ENCODE assay signal across 11 mouse cellular contexts in genomic region chr17:24416051-24416652, GRCm38 (mm10). TPM values are rescaled to one million over a fixed set of nuclear protein-coding genes. Genes with fewer than 3 reads are reported as not detected.
DNase-seq lines count a peak whose midpoint lies in the region; ATAC-seq lines count a peak whose summit lies in the region.
"Had no signal": no experiment of that assay in that cellular context is flagged by ENCODE, and none has a peak within 500 bp of the region (broad histone marks: within the 10 kb centered on the region; RNA-seq: fewer than 3 reads in every experiment).

No protein-coding gene starts in this region.

- peak overlapping the region; percentile 96 for H3K4me3 ChIP-seq in megakaryocyte, embryonic 14.5 days (replicated peaks)
- H3K4me3 ChIP-seq in forebrain, embryonic 11.5 days (ENCODE audit: low read depth, low read length), result peak overlapping the region; percentile 88; the same call in 1 of the 2 replicates
- peak overlapping the region; percentile 64 for H3K4me3 ChIP-seq in limb, embryonic 15.5 days
- H3K4me3 ChIP-seq in stomach, embryonic 16.5 days (replicated peaks; ENCODE audit: low read length), result peak overlapping the region; percentile 95

- ATAC-seq in megakaryocyte, adult 5-6 weeks (ENCODE audit: poor library complexity, severe bottlenecking), result no peak
- ATAC-seq in forebrain, embryonic 11.5 days (replicated peaks; ENCODE audit: low FRiP score), result no peak
- ATAC-seq in limb, embryonic 15.5 days (ENCODE audit: insufficient number of reproducible peaks, low FRiP score, low TSS enrichment, low read depth), result no peak
- ATAC-seq in stomach, embryonic 16.5 days (ENCODE audit: insufficient read depth, low FRiP score), result no peak

- H3K4me2 ChIP-seq in forebrain, embryonic 11.5 days (ENCODE audit: low read depth, low read length, severe bottlenecking), result peak overlapping the region; percentile 92
- H3K4me2 ChIP-seq in limb, embryonic 15.5 days, result peak overlapping the region; percentile 75
- peak overlapping the region; percentile 88 for H3K4me2 ChIP-seq in stomach, embryonic 16.5 days (ENCODE audit: low read depth, low read length)

- no peak overlapping the region; the same call in 1 of the 2 replicates for H3K9ac ChIP-seq in forebrain, embryonic 11.5 days (ENCODE audit: low read length)
- peak overlapping the region; percentile 7; the same call in 1 of the 2 replicates for H3K9ac ChIP-seq in limb, embryonic 15.5 days
- peak overlapping the region; percentile 95 for H3K9ac ChIP-seq in stomach, embryonic 16.5 days (ENCODE audit: low read length)

- intact Hi-C loops in left cerebral cortex, postnatal 36 days (cut with DNase I), result loop anchor here (10.0 kb wide), 1 partner anchor 251 kb away; the partner anchor contains the start of genes Amdhd2 and Atp6v0c

- H3K9me3 ChIP-seq in megakaryocyte, embryonic 14.5 days, result no peaks in the 10 kb centered on the region
- no peaks in the 10 kb centered on the region for H3K9me3 ChIP-seq in forebrain, embryonic 11.5 days (ENCODE audit: control insufficient read depth, low read length)
- H3K9me3 ChIP-seq in limb, embryonic 15.5 days, result no peaks in the 10 kb centered on the region
- H3K9me3 ChIP-seq in stomach, embryonic 16.5 days (replicated peaks; ENCODE audit: control insufficient read depth, low read length), result no peaks in the 10 kb centered on the region

- H3K27me3 ChIP-seq in megakaryocyte, embryonic 14.5 days (replicated peaks), result no peaks in the 10 kb centered on the region
- H3K27me3 ChIP-seq in forebrain, embryonic 11.5 days (ENCODE audit: control insufficient read depth, insufficient read depth, low read length), result no peaks in the 10 kb centered on the region
- no peaks in the 10 kb centered on the region for H3K27me3 ChIP-seq in limb, embryonic 15.5 days
- H3K27me3 ChIP-seq in stomach, embryonic 16.5 days (ENCODE audit: control insufficient read depth, insufficient read depth, low read length), result no peaks in the 10 kb centered on the region

- peaks cover 51% of the 10 kb centered on the region for H3K4me1 ChIP-seq in megakaryocyte, embryonic 14.5 days
- H3K4me1 ChIP-seq in forebrain, embryonic 11.5 days (replicated peaks; ENCODE audit: control insufficient read depth, insufficient read depth, low read length), result peaks cover 2% of the 10 kb centered on the region; the same call in 1 of the 2 replicates
- H3K4me1 ChIP-seq in limb, embryonic 15.5 days, result peaks cover 28% of the 10 kb centered on the region
- peaks cover 12% of the 10 kb centered on the region for H3K4me1 ChIP-seq in stomach, embryonic 16.5 days (ENCODE audit: control insufficient read depth, insufficient read depth, low read length)

- no peak overlapping the region for H3K27ac ChIP-seq in forebrain, embryonic 11.5 days (ENCODE audit: low read depth, low read length)
- H3K27ac ChIP-seq in limb, embryonic 15.5 days, result no peak overlapping the region
- no peak overlapping the region for H3K27ac ChIP-seq in stomach, embryonic 16.5 days (ENCODE audit: low read length)

- WGBS in forebrain, embryonic 11.5 days, result 89% methylated on average over 3 of the region's 3 CpGs
- WGBS in limb, embryonic 15.5 days, result 81% methylated on average over 3 of the region's 3 CpGs
- WGBS in stomach, embryonic 16.5 days, result 81% methylated on average over 3 of the region's 3 CpGs

- peaks cover 62% of the 10 kb centered on the region for H3K36me3 ChIP-seq in megakaryocyte, embryonic 14.5 days (replicated peaks; ENCODE audit: low read length)
- H3K36me3 ChIP-seq in forebrain, embryonic 11.5 days (ENCODE audit: control insufficient read depth, insufficient read depth, low read length), result peaks cover 19% of the 10 kb centered on the region
- H3K36me3 ChIP-seq in limb, embryonic 15.5 days, result peaks cover 60% of the 10 kb centered on the region
- H3K36me3 ChIP-seq in stomach, embryonic 16.5 days (ENCODE audit: control insufficient read depth, insufficient read depth, low read length), result peaks cover 20% of the 10 kb centered on the region; the same call in 1 of the 2 replicates

- no peak for DNase-seq in forebrain, embryonic 11.5 days (ENCODE audit: low spot score)
- no peak for DNase-seq in left cerebral cortex, postnatal 36 days (ENCODE audit: low spot score in 2 of 2)
- no peak for DNase-seq in testis, postnatal 14 days (ENCODE audit: low spot score)
- DNase-seq in gastrocnemius, postnatal 25 days, result no peak
- DNase-seq: adrenal gland, postnatal 14 days; retina, postnatal 1 day had no signal

RNA-seq across cellular contexts. Expression of gene Rnps1, which starts 1.8 kb away (rescaled TPM):
- 183 and 234 TPM in 2 replicates for polyA plus RNA-seq in megakaryocyte, embryonic 14.5 days (2012; ENCODE audit: insufficient read depth, low replicate concordance)
- 93.0 and 102 TPM in 2 replicates for total RNA-seq in megakaryocyte, adult 5-6 weeks (2015)
- 115 and 125 TPM in 2 replicates for total RNA-seq in megakaryocyte, adult 5-6 weeks (2017)
- 441 and 443 TPM in 2 replicates for polyA plus RNA-seq in forebrain, embryonic 11.5 days (2014; fragmentation: Nextera tagmentation; extraction: Ambion mirVana)
- polyA plus RNA-seq in limb, embryonic 15.5 days (2015; fragmentation: Nextera tagmentation; extraction: Ambion mirVana), result 244 and 255 TPM in 2 replicates
- polyA plus RNA-seq in stomach, embryonic 16.5 days (2015; fragmentation: Nextera tagmentation; extraction: Ambion mirVana), result 216 and 217 TPM in 2 replicates
- 100 to 1,000 TPM; 125 to 132 TPM for total RNA-seq in left cerebral cortex, postnatal 36 days (2021)
- total RNA-seq in gastrocnemius, postnatal 25 days (2021), result 10 to 100 TPM; 47.3 to 50.6 TPM

RNA-seq across cellular contexts. Expression of gene Eci1, which starts 10.3 kb away (rescaled TPM):
- polyA plus RNA-seq in megakaryocyte, embryonic 14.5 days (2012; ENCODE audit: insufficient read depth, low replicate concordance), result 11.7 and 67.7 TPM in 2 replicates
- total RNA-seq in megakaryocyte, adult 5-6 weeks (2015), result 26.0 and 30.6 TPM in 2 replicates
- 10.2 and 19.1 TPM in 2 replicates for total RNA-seq in megakaryocyte, adult 5-6 weeks (2017)
- 59.7 and 68.7 TPM in 2 replicates for polyA plus RNA-seq in forebrain, embryonic 11.5 days (2014; fragmentation: Nextera tagmentation; extraction: Ambion mirVana)
- polyA plus RNA-seq in limb, embryonic 15.5 days (2015; fragmentation: Nextera tagmentation; extraction: Ambion mirVana), result 68.2 and 69.0 TPM in 2 replicates
- 153 and 166 TPM in 2 replicates for polyA plus RNA-seq in stomach, embryonic 16.5 days (2015; fragmentation: Nextera tagmentation; extraction: Ambion mirVana)
- 10 to 100 TPM; 26.7 to 30.3 TPM for total RNA-seq in left cerebral cortex, postnatal 36 days (2021)
- total RNA-seq in gastrocnemius, postnatal 25 days (2021), result 100 to 1,000 TPM; 134 to 161 TPM

RNA-seq across cellular contexts. Expression of gene Dnase1l2, which starts 26.8 kb away (rescaled TPM):
- polyA plus RNA-seq in megakaryocyte, embryonic 14.5 days (2012; ENCODE audit: insufficient read depth, low replicate concordance), result not detected in 2 replicates
- total RNA-seq in megakaryocyte, adult 5-6 weeks (2015), result 2.6 and 4.7 TPM in 2 replicates
- 1.4 and 1.7 TPM in 2 replicates for total RNA-seq in megakaryocyte, adult 5-6 weeks (2017)
- 2.7 and 3.3 TPM in 2 replicates for polyA plus RNA-seq in forebrain, embryonic 11.5 days (2014; fragmentation: Nextera tagmentation; extraction: Ambion mirVana)
- 13.3 and 16.6 TPM in 2 replicates for polyA plus RNA-seq in limb, embryonic 15.5 days (2015; fragmentation: Nextera tagmentation; extraction: Ambion mirVana)
- 9.2 and 19.9 TPM in 2 replicates for polyA plus RNA-seq in stomach, embryonic 16.5 days (2015; fragmentation: Nextera tagmentation; extraction: Ambion mirVana)
- 1 to 10 TPM; 3.2 to 7.2 TPM for total RNA-seq in left cerebral cortex, postnatal 36 days (2021)
- 1 to 10 TPM; 1.0 to 1.5 TPM for total RNA-seq in gastrocnemius, postnatal 25 days (2021)
- total RNA-seq: hematopoietic stem cell, adult 5-6 weeks had no signal

RNA-seq across cellular contexts. Expression of gene E4f1, which starts 54.0 kb away (rescaled TPM):
- 9.7 and 18.7 TPM in 2 replicates for polyA plus RNA-seq in megakaryocyte, embryonic 14.5 days (2012; ENCODE audit: insufficient read depth, low replicate concordance)
- 20.7 and 27.5 TPM in 2 replicates for total RNA-seq in megakaryocyte, adult 5-6 weeks (2015)
- 14.2 and 14.5 TPM in 2 replicates for total RNA-seq in megakaryocyte, adult 5-6 weeks (2017)
- 28.8 and 31.4 TPM in 2 replicates for polyA plus RNA-seq in forebrain, embryonic 11.5 days (2014; fragmentation: Nextera tagmentation; extraction: Ambion mirVana)
- 36.3 and 37.5 TPM in 2 replicates for polyA plus RNA-seq in limb, embryonic 15.5 days (2015; fragmentation: Nextera tagmentation; extraction: Ambion mirVana)
- polyA plus RNA-seq in stomach, embryonic 16.5 days (2015; fragmentation: Nextera tagmentation; extraction: Ambion mirVana), result 29.4 and 35.0 TPM in 2 replicates
- 10 to 100 TPM; 26.2 to 40.9 TPM for total RNA-seq in left cerebral cortex, postnatal 36 days (2021)
- total RNA-seq in gastrocnemius, postnatal 25 days (2021), result 10 to 100 TPM in 1 of 2 experiments, 1 to 10 TPM in 1; 9.4 to 10.2 TPM

RNA-seq across cellular contexts. Expression of gene Pgp, which starts 54.0 kb away (rescaled TPM):
- 48.8 and 102 TPM in 2 replicates for polyA plus RNA-seq in megakaryocyte, embryonic 14.5 days (2012; ENCODE audit: insufficient read depth, low replicate concordance)
- total RNA-seq in megakaryocyte, adult 5-6 weeks (2015), result 20.7 and 25.5 TPM in 2 replicates
- 14.5 and 14.6 TPM in 2 replicates for total RNA-seq in megakaryocyte, adult 5-6 weeks (2017)
- polyA plus RNA-seq in forebrain, embryonic 11.5 days (2014; fragmentation: Nextera tagmentation; extraction: Ambion mirVana), result 72.1 and 73.4 TPM in 2 replicates
- 47.9 and 51.1 TPM in 2 replicates for polyA plus RNA-seq in limb, embryonic 15.5 days (2015; fragmentation: Nextera tagmentation; extraction: Ambion mirVana)
- 49.6 and 54.5 TPM in 2 replicates for polyA plus RNA-seq in stomach, embryonic 16.5 days (2015; fragmentation: Nextera tagmentation; extraction: Ambion mirVana)
- 10 to 100 TPM; 60.4 to 75.1 TPM for total RNA-seq in left cerebral cortex, postnatal 36 days (2021)
- total RNA-seq in gastrocnemius, postnatal 25 days (2021), result 10 to 100 TPM; 50.8 to 55.0 TPM
